Mouse (Mus musculus) lung, adult 2 months (tissue): ENCODE results near the gene Exd2.
A peak's percentile ranks its signal among the peaks of the same experiment; 100 is the strongest.

Source experiments
- CTCF ChIP-seq: fragments of 200-500 bp; IDR thresholded peaks from 2 replicates; pipeline ENCODE4 v1.5.1; 2011; ENCODE audit warnings: mild to moderate bottlenecking, low read length, control low read depth; ENCODE audit not compliant: insufficient read depth
- POLR2A ChIP-seq: fragments of 200-500 bp; IDR thresholded peaks from 2 replicates; pipeline ENCODE4 v1.6.1; 2011; ENCODE audit warnings: low read depth, mild to moderate bottlenecking, control low read depth, low read length, borderline replicate concordance; ENCODE audit errors: extremely low read depth

GRCm38 (mm10) chr12:80434961-80435691 is 27.8 kb upstream of the Exd2 start:
- 0 out of 2 replicates have a peak, but pooled peaks have one; percentile 23 for TF ChIP-seq POLR2A
- no peak for TF ChIP-seq CTCF
